ENCODE assay signal across 8 mouse cellular contexts in genomic region chr2:52858529-52859465, GRCm38 (mm10). TPM values are rescaled to one million over a fixed set of nuclear protein-coding genes. Genes with fewer than 3 reads are reported as not detected.
DNase-seq lines count a peak whose midpoint lies in the region; ATAC-seq and TF ChIP-seq lines count a peak whose summit lies in the region.

No protein-coding gene starts in this region.

- peaks cover 26% of the 10 kb centered on the region for H3K27me3 ChIP-seq in CH12.LX (replicated peaks)
- no peaks in the 10 kb centered on the region for H3K27me3 ChIP-seq in forebrain, embryonic 10.5 days (ENCODE audit: poor library complexity, severe bottlenecking)
- H3K27me3 ChIP-seq in heart, embryonic 15.5 days = 0 out of 2 replicates have a peak, but pooled peaks cover 3% of the 10 kb centered on the region
- H3K27me3 ChIP-seq in kidney, postnatal 0 days (ENCODE audit: insufficient read depth, low read length) = no peaks in the 10 kb centered on the region
- H3K27me3 ChIP-seq in liver, embryonic 16.5 days (ENCODE audit: control insufficient read depth, insufficient read depth, low read depth, low read length) = peaks cover 34% of the 10 kb centered on the region

- peak; percentile 28 for ATAC-seq in heart, embryonic 15.5 days (replicated peaks; ENCODE audit: insufficient number of reproducible peaks, insufficient read depth, low FRiP score, low read depth)
- ATAC-seq in kidney, postnatal 0 days (replicated peaks; ENCODE audit: low FRiP score, low read depth) = peak; percentile 44
- ATAC-seq in liver, embryonic 16.5 days (ENCODE audit: low read depth) = peak; percentile 25

- in situ Hi-C loops in CH12.LX (cut with MboI; ENCODE audit: low pct_ligation_motif_present, low pct_unique_long_range_greater_than_20kb, low sequenced_read_pairs) = no loop called here

- H3K4me2 ChIP-seq in CH12.LX (ENCODE audit: insufficient read depth, low read depth, poor library complexity, severe bottlenecking) = peak overlapping the region; percentile 82
- H3K4me2 ChIP-seq in heart, embryonic 15.5 days = peak overlapping the region; percentile 99
- peak overlapping the region; percentile 95 for H3K4me2 ChIP-seq in kidney, postnatal 0 days (ENCODE audit: low read length)
- peak overlapping the region; percentile 65 for H3K4me2 ChIP-seq in liver, embryonic 16.5 days (ENCODE audit: low read depth, low read length)

- H3K4me3 ChIP-seq in CH12.LX (replicated peaks in 1 of 3; ENCODE audit: low read depth in 2 of 3, low read length in 2 of 3, poor library complexity in 1 of 3) = peak overlapping the region in 2 of 3 experiments; percentile 67
- peak overlapping the region; percentile 94 for H3K4me3 ChIP-seq in forebrain, embryonic 10.5 days
- peak overlapping the region; percentile 89 for H3K4me3 ChIP-seq in heart, embryonic 15.5 days
- H3K4me3 ChIP-seq in kidney, postnatal 0 days (replicated peaks; ENCODE audit: low read depth, low read length) = peak overlapping the region; percentile 91
- peak overlapping the region; percentile 67 for H3K4me3 ChIP-seq in liver, embryonic 16.5 days (ENCODE audit: low read depth, low read length)
- H3K4me3 ChIP-seq in olfactory bulb, adult 2 months (ENCODE audit: insufficient read depth, low read depth, low read length) = peak overlapping the region; percentile 83

- under 1% methylated on average over 46 of the region's 46 CpGs for WGBS in forebrain, embryonic 10.5 days
- under 1% methylated on average over 44 of the region's 46 CpGs for WGBS in heart, embryonic 15.5 days
- under 1% methylated on average over 41 of the region's 46 CpGs for WGBS in kidney, postnatal 0 days
- WGBS in liver, embryonic 16.5 days (ENCODE audit: insufficient replicate concordance) = 1% methylated on average over 46 of the region's 46 CpGs
- WGBS in olfactory bulb, adult 2 months = under 1% methylated on average over 46 of the region's 46 CpGs

- H3K9ac ChIP-seq in CH12.LX (ENCODE audit: insufficient read depth, low read depth) = no peak overlapping the region; the same call in 1 of the 2 replicates
- peak overlapping the region; percentile 87 for H3K9ac ChIP-seq in heart, embryonic 15.5 days
- peak overlapping the region; percentile 89 for H3K9ac ChIP-seq in kidney, postnatal 0 days (ENCODE audit: low read depth, low read length)
- H3K9ac ChIP-seq in liver, embryonic 16.5 days (ENCODE audit: low read depth, low read length) = peak overlapping the region; percentile 50; the same call in 1 of the 2 replicates

- TF ChIP-seq RAD21 in CH12.LX (IDR thresholded peaks at IDR 0.05; ENCODE audit: low read depth, low read length) = no peak

- peaks cover 0 to 24% of the 10 kb centered on the region in 2 experiments; a peak in 2 of 4 replicates for H3K4me1 ChIP-seq in CH12.LX (ENCODE audit: control insufficient read depth in 1 of 2, insufficient read depth in 2 of 2)
- peaks cover 29% of the 10 kb centered on the region for H3K4me1 ChIP-seq in forebrain, embryonic 10.5 days
- peaks cover 10% of the 10 kb centered on the region for H3K4me1 ChIP-seq in heart, embryonic 15.5 days (replicated peaks)
- H3K4me1 ChIP-seq in kidney, postnatal 0 days (replicated peaks; ENCODE audit: insufficient read depth, low read length) = peaks cover 12% of the 10 kb centered on the region; the same call in 1 of the 2 replicates
- no peaks in the 10 kb centered on the region for H3K4me1 ChIP-seq in liver, embryonic 16.5 days (ENCODE audit: control insufficient read depth, low read depth, low read length)
- H3K4me1 ChIP-seq in olfactory bulb, adult 2 months (ENCODE audit: control insufficient read depth, insufficient read depth, low read length) = peaks cover 22% of the 10 kb centered on the region

- no peaks in the 10 kb centered on the region for H3K79me2 ChIP-seq in CH12.LX (replicated peaks; ENCODE audit: control insufficient read depth, extremely low read depth, insufficient read depth, poor library complexity, severe bottlenecking)

- no peak for DNase-seq in CH12.LX (ENCODE audit: extremely low read depth)
- peak; percentile 22 to 25 for DNase-seq in adrenal gland, postnatal 4 days (ENCODE audit: low spot score in 2 of 2)
- DNase-seq in forebrain, embryonic 10.5 days (ENCODE audit: extremely low spot score, low spot score) = peak; percentile 36
- peak; percentile 92 for DNase-seq in kidney, postnatal 0 days (ENCODE audit: low spot score)
- peak; percentile 56 to 66 for DNase-seq in urinary bladder, postnatal 4 days (ENCODE audit: low spot score in 2 of 2)

- no peak for TF ChIP-seq CTCF in CH12.LX (conservative IDR thresholded peaks at IDR 0.05 in 1 of 2, IDR thresholded peaks at IDR 0.05 in 1 of 2; ENCODE audit: low read depth in 2 of 2, low read length in 2 of 2)
- TF ChIP-seq CTCF in kidney, postnatal 0 days (IDR thresholded peaks at IDR 0.05; ENCODE audit: low read depth) = peak; percentile 23; the same call in 1 of the 2 replicates
- TF ChIP-seq CTCF in olfactory bulb, adult 2 months (IDR thresholded peaks at IDR 0.05; ENCODE audit: insufficient read depth, low read depth, low read length) = no peak

- TF ChIP-seq EP300 in CH12.LX (IDR thresholded peaks at IDR 0.05; ENCODE audit: low read length) = no peak

- TF ChIP-seq POLR2A in CH12.LX (IDR thresholded peaks at IDR 0.05; ENCODE audit: low read depth, low read length) = no peak
- no peak for TF ChIP-seq POLR2A in olfactory bulb, adult 2 months (IDR thresholded peaks at IDR 0.05; ENCODE audit: insufficient read depth, low read depth, low read length)

- no peaks in the 10 kb centered on the region for H3K9me3 ChIP-seq in CH12.LX (replicated peaks; ENCODE audit: low read length)
- H3K9me3 ChIP-seq in forebrain, embryonic 10.5 days = no peaks in the 10 kb centered on the region
- H3K9me3 ChIP-seq in heart, embryonic 15.5 days (replicated peaks) = no peaks in the 10 kb centered on the region
- H3K9me3 ChIP-seq in kidney, postnatal 0 days (replicated peaks; ENCODE audit: low read length) = no peaks in the 10 kb centered on the region
- no peaks in the 10 kb centered on the region for H3K9me3 ChIP-seq in liver, embryonic 16.5 days (replicated peaks; ENCODE audit: control insufficient read depth, low read length)

- no peak overlapping the region for H3K27ac ChIP-seq in CH12.LX (ENCODE audit: insufficient read depth, low read depth)
- peak overlapping the region; percentile 95 for H3K27ac ChIP-seq in forebrain, embryonic 10.5 days
- no peak overlapping the region for H3K27ac ChIP-seq in heart, embryonic 15.5 days
- peak overlapping the region; percentile 81 for H3K27ac ChIP-seq in kidney, postnatal 0 days
- no peak overlapping the region for H3K27ac ChIP-seq in liver, embryonic 16.5 days (ENCODE audit: low read length)
- H3K27ac ChIP-seq in olfactory bulb, adult 2 months (ENCODE audit: insufficient read depth, low read depth, low read length) = no peak overlapping the region

- H3K36me3 ChIP-seq in CH12.LX (replicated peaks in 1 of 2; ENCODE audit: control insufficient read depth in 1 of 2, insufficient read depth in 1 of 2, low read length in 1 of 2) = no peaks in the 10 kb centered on the region
- peaks cover 11% of the 10 kb centered on the region for H3K36me3 ChIP-seq in forebrain, embryonic 10.5 days (replicated peaks)
- no peaks in the 10 kb centered on the region for H3K36me3 ChIP-seq in heart, embryonic 15.5 days
- no peaks in the 10 kb centered on the region for H3K36me3 ChIP-seq in kidney, postnatal 0 days (ENCODE audit: insufficient read depth, low read length)
- no peaks in the 10 kb centered on the region for H3K36me3 ChIP-seq in liver, embryonic 16.5 days (ENCODE audit: control insufficient read depth, insufficient read depth)

- dilution Hi-C loops in CH12.LX (cut with MboI; ENCODE audit: extremely low pct_ligation_motif_present, extremely low pct_unique_long_range_greater_than_20kb, low sequenced_read_pairs) = no loop called here

TF ChIP-seq in CH12.LX, 34 proteins besides CTCF, POLR2A, EP300 and RAD21:
- TF ChIP-seq JUND (conservative IDR thresholded peaks at IDR 0.05; ENCODE audit: low read depth, low read length) (no peak), ZMIZ1 (IDR thresholded peaks at IDR 0.05; ENCODE audit: low read depth, low read length) (no peak), CHD1 (IDR thresholded peaks at IDR 0.05; ENCODE audit: low read depth, low read length) (no peak), NELFE (IDR thresholded peaks at IDR 0.05; ENCODE audit: low read depth, low read length) (no peak), TCF12 (IDR thresholded peaks at IDR 0.05; ENCODE audit: low read depth, low read length) (no peak), ZNF384 (IDR thresholded peaks at IDR 0.05; ENCODE audit: low read depth, low read length) (no peak), MEF2A (IDR thresholded peaks at IDR 0.05; ENCODE audit: borderline replicate concordance, low read depth, low read length) (no peak), SIN3A (IDR thresholded peaks at IDR 0.05; ENCODE audit: low read length) (no peak), TBP (conservative IDR thresholded peaks at IDR 0.05; ENCODE audit: low read depth, low read length) (no peak), SMC3 (IDR thresholded peaks at IDR 0.05; ENCODE audit: low read depth, low read length) (no peak), MXI1 (IDR thresholded peaks at IDR 0.05; ENCODE audit: low read depth, low read length) (no peak), MAFK (IDR thresholded peaks at IDR 0.05; ENCODE audit: insufficient replicate concordance, low read length) (no peak), KAT2A (IDR thresholded peaks at IDR 0.05; ENCODE audit: insufficient replicate concordance, low read length) (no peak), RCOR1 (conservative IDR thresholded peaks at IDR 0.05; ENCODE audit: low read depth, low read length) (no peak), ELF1 (IDR thresholded peaks at IDR 0.05; ENCODE audit: low read depth, low read length) (no peak)

RNA-seq across cellular contexts. Expression of gene Fmnl2, which starts 1.1 kb away (rescaled TPM):
- total RNA-seq in CH12.LX (2012; rRNA removed) (0.42 and 0.59 TPM in 2 replicates), CH12.LX (2014; rRNA removed) (2.1 and 2.2 TPM in 2 replicates)
- polyA plus RNA-seq in CH12.LX (2012; ENCODE audit: insufficient read length, low read depth) = 2.8 and 2.9 TPM in 2 replicates
- total RNA-seq in adrenal gland, postnatal 4 days (2021) = 10 to 100 TPM; 28.4 to 33.3 TPM
- polyA plus RNA-seq in forebrain, embryonic 10.5 days (2016; fragmentation: Nextera tagmentation; extraction: Ambion mirVana) = 7.4 TPM in 2 replicates
- polyA plus RNA-seq in heart, embryonic 15.5 days (2015; fragmentation: Nextera tagmentation; extraction: Ambion mirVana) = 1.0 and 1.6 TPM in 2 replicates
- polyA plus RNA-seq in kidney, postnatal 0 days (2015; fragmentation: Nextera tagmentation; extraction: Ambion mirVana) = 8.0 and 8.5 TPM in 2 replicates
- 0.39 and 0.53 TPM in 2 replicates for polyA plus RNA-seq in liver, embryonic 16.5 days (2015; fragmentation: Nextera tagmentation; extraction: Ambion mirVana)
- polyA plus RNA-seq in olfactory bulb, adult 2 months (2012; ENCODE audit: insufficient read depth, insufficient read length, low replicate concordance, missing spikeins) = not detected in 2 replicates

Comparison
In these comparisons a context has a peak if more than half of its experiments do, and no peak if none do; other contexts are left out.
1. H3K27ac ChIP-seq: peak in forebrain, embryonic 10.5 days (single experiment) and kidney, postnatal 0 days (single experiment); none in CH12.LX (single experiment), heart, embryonic 15.5 days (single experiment), liver, embryonic 16.5 days (single experiment) and olfactory bulb, adult 2 months (single experiment).
2. Peak in every context shown above with its lines, with median percentiles within 50 percentile points of each other: H3K4me2 ChIP-seq, H3K4me3 ChIP-seq and ATAC-seq.